Mouse (Mus musculus): ENCODE data around the gene Srsf2. TPM values are rescaled to one million over a fixed set of nuclear protein-coding genes. Genes with fewer than 3 reads are reported as not detected.
"Not testable (repeated sequence)": the region's sequence is repeated elsewhere in the genome, so short reads cannot be mapped to it uniquely, and the experiment has no call there.

Srsf2 gene
- 10 to 100 TPM; 59.8 to 80.2 TPM for total RNA-seq (2021)
- long read RNA-seq, experiment 1, transcript Srsf2-201 (3 exons, 1,899 nt): major isoform, 38 of 56 reads
- long read RNA-seq, experiment 1, partial matches to known transcripts: 7 of 56 reads
- long read RNA-seq, experiment 1, other reads (novel, unspliced or antisense): 9 of 56 reads
- long read RNA-seq, experiment 2, transcript Srsf2-201 (3 exons, 1,899 nt): major isoform, 44 of 71 reads
- long read RNA-seq, experiment 2, partial matches to known transcripts: 18 of 71 reads
- long read RNA-seq, experiment 2, other reads (novel, unspliced or antisense): 5 of 71 reads

- intact Hi-C loops (cut with DNase I): no loop called here
- peak; percentile 94 to 97 for DNase-seq
Observed at GRCm38 (mm10) chr11:116852891-116853511, at the start of gene Srsf2. Srsf2 (minus strand) TSS chr11:116853094.

- intact Hi-C loops (cut with DNase I); DNase-seq: not testable (repeated sequence)
Observed at GRCm38 (mm10) chr11:116902588-116902987, 49.7 kb upstream of the Srsf2 start.

GRCm38 (mm10) chr11:116899247-116899646 lies 46.4 kb upstream of the Srsf2 start:
- intact Hi-C loops (cut with DNase I): loop anchor here (10.0 kb wide), 1 partner anchor 276 kb away; no protein-coding TSS in a partner anchor
- DNase-seq: no peak

- intact Hi-C loops (cut with DNase I): loop anchor here (10.0 kb wide), 1 partner anchor 279 kb away; no protein-coding TSS in a partner anchor
- no peak for DNase-seq
Observed at GRCm38 (mm10) chr11:116895402-116895801, 42.5 kb upstream of the Srsf2 start.

- intact Hi-C loops (cut with DNase I): loop anchor here (10.0 kb wide), 1 partner anchor 281 kb away; no protein-coding TSS in a partner anchor
- no peak for DNase-seq
Observed at GRCm38 (mm10) chr11:116893532-116894442, 40.9 kb upstream of the Srsf2 start.

- no peak for DNase-seq
- intact Hi-C loops (cut with DNase I): no loop called here
Observed at GRCm38 (mm10) chr11:116887136-116887535, 34.2 kb upstream of the Srsf2 start.

- intact Hi-C loops (cut with DNase I): loop anchor here (2.0 kb wide), 1 partner anchor 171 kb away; no protein-coding TSS in a partner anchor
- peak; percentile 64 to 73 for DNase-seq
Observed at GRCm38 (mm10) chr11:116885275-116886151, 32.6 kb upstream of the Srsf2 start.

- no peak for DNase-seq
- intact Hi-C loops (cut with DNase I): loop anchor here (2.0 kb wide), 1 partner anchor 173 kb away; no protein-coding TSS in a partner anchor
Observed at GRCm38 (mm10) chr11:116884061-116884460, 31.2 kb upstream of the Srsf2 start.

- intact Hi-C loops (cut with DNase I): no loop called here
- no peak for DNase-seq
Observed at GRCm38 (mm10) chr11:116882446-116882845, 29.6 kb upstream of the Srsf2 start.

- intact Hi-C loops (cut with DNase I): no loop called here
- DNase-seq: no peak
Observed at GRCm38 (mm10) chr11:116881440-116881839, 28.5 kb upstream of the Srsf2 start.

- DNase-seq: no peak
- intact Hi-C loops (cut with DNase I): no loop called here
Observed at GRCm38 (mm10) chr11:116880839-116881238, 27.9 kb upstream of the Srsf2 start.

- no peak for DNase-seq
- intact Hi-C loops (cut with DNase I): no loop called here
Observed at GRCm38 (mm10) chr11:116878454-116878853, 25.6 kb upstream of the Srsf2 start.

GRCm38 (mm10) chr11:116873987-116874386 lies 21.1 kb upstream of the Srsf2 start:
- intact Hi-C loops (cut with DNase I): no loop called here
- DNase-seq: no peak

GRCm38 (mm10) chr11:116871538-116871937 lies 18.6 kb upstream of the Srsf2 start:
- DNase-seq: no peak
- intact Hi-C loops (cut with DNase I): no loop called here

- DNase-seq: no peak
- intact Hi-C loops (cut with DNase I): no loop called here
Observed at GRCm38 (mm10) chr11:116869641-116870040, 16.7 kb upstream of the Srsf2 start.

GRCm38 (mm10) chr11:116869223-116869622 lies 16.3 kb upstream of the Srsf2 start:
- no peak for DNase-seq
- intact Hi-C loops (cut with DNase I): no loop called here

GRCm38 (mm10) chr11:116868129-116868528 lies 15.2 kb upstream of the Srsf2 start:
- intact Hi-C loops (cut with DNase I): no loop called here
- DNase-seq: peak in 1 of 2 experiments; percentile 30

- intact Hi-C loops (cut with DNase I): no loop called here
- DNase-seq: no peak
Observed at GRCm38 (mm10) chr11:116865945-116866585, 13.2 kb upstream of the Srsf2 start.

GRCm38 (mm10) chr11:116864444-116864843 lies 11.6 kb upstream of the Srsf2 start:
- no peak for DNase-seq
- intact Hi-C loops (cut with DNase I): no loop called here

All from gastrocnemius, postnatal 36 days (tissue).